Mouse (Mus musculus): ENCODE measurements around the gene Pkp4.

The Pkp4 gene

DNA sequence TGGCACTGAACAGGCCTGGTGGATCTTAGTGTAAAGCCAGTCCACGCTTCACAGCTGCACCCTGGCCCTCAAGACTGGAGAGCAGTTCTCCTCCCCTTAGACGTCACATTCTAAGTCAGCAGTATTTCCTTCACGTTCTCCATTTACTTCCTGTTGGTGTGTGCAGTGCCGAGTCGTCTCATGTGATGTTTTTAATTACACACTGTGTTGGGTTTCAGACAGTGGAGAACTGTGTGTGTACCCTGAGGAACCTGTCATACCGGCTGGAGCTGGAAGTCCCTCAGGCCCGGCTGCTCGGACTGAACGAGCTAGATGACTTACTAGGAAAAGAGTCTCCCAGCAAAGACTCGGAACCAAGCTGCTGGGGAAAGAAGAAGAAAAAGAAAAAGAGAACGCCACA is 177.9 kb downstream of the Pkp4 start:
- in situ Hi-C loops (cut with MboI, MseI) = no loop called here

- in situ Hi-C loops (cut with MboI, MseI) = no loop called here
Observed at GRCm38 (mm10) chr2:59338926-59339325, 178.3 kb downstream of the Pkp4 start.

- in situ Hi-C loops (cut with MboI, MseI) = no loop called here
Observed at GRCm38 (mm10) chr2:59339776-59340539, 179.3 kb downstream of the Pkp4 start.

DNA sequence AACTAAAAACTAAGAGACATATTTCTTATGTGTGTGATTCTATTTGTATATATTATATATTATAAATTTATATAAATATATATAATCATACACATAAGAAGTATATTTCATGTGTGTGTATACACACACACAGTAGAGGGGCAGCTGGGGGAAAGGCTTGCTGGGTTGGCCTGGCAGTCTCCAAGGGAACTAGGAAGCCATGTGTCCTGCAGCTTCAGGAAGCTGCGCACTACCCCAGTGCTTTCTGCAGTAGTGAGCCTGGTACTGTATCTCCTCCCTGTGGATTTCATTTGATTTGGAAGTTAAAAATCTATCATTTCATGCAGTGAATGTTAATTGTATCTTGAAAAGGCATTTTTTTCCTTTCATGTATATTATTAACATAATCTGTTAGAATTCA is 180.2 kb downstream of the Pkp4 start:
- in situ Hi-C loops (cut with MboI, MseI) = no loop called here

DNA sequence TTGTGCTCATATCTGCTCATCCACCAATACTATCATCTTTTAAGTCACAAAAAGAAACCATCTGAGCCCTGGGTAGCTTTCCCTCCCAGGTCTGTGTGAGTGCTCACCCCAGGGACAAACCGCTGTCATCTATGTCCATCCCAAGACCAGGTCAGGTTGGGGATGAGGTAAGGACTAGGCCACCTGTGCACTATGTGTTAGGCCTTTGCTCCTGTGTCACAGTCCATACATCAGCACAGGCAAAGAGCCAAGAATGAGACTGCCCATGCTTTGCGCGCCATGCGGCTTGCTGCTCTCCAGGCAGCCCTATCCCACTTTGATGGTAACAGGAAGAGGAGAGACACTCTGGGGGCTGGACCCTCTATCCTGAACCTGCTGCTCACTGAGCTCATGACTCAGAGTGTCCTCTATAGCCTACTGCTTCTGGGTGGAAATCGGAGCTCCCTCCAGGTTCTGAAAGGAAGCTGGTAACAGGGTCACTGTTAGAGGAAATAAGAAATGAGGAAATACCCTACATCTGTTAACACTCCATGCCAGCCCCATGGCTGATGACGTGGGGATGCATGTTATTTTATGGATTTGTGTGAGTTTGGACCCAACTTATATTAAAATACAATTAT is 182.1 kb downstream of the Pkp4 start:
- in situ Hi-C loops (cut with MboI, MseI) = no loop called here

DNA sequence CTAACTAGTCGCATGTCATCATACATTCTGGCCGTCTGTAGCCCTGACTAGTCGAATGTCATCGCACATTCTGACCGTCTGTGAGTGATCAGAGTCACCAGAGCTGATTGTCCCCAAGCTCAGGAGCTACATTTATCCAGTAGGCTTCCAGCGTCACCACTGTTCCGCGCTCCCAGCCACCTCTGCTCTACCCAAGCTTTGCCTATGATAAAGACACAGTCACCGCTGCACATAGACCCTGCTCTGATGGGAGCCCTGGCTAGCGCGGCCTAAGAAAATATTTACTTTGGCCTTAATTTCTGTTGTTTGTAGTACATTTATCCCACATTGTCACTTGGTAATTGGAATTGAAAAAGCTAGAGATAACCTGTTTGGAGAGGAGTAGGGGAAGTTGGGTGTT is 183.2 kb downstream of the Pkp4 start:
- in situ Hi-C loops (cut with MboI, MseI) = no loop called here

- in situ Hi-C loops (cut with MboI, MseI) = loop anchor here (5.0 kb wide), 1 partner anchor 63 kb away; no protein-coding TSS in a partner anchor
Observed at GRCm38 (mm10) chr2:59344699-59345098, 184.0 kb downstream of the Pkp4 start.

DNA sequence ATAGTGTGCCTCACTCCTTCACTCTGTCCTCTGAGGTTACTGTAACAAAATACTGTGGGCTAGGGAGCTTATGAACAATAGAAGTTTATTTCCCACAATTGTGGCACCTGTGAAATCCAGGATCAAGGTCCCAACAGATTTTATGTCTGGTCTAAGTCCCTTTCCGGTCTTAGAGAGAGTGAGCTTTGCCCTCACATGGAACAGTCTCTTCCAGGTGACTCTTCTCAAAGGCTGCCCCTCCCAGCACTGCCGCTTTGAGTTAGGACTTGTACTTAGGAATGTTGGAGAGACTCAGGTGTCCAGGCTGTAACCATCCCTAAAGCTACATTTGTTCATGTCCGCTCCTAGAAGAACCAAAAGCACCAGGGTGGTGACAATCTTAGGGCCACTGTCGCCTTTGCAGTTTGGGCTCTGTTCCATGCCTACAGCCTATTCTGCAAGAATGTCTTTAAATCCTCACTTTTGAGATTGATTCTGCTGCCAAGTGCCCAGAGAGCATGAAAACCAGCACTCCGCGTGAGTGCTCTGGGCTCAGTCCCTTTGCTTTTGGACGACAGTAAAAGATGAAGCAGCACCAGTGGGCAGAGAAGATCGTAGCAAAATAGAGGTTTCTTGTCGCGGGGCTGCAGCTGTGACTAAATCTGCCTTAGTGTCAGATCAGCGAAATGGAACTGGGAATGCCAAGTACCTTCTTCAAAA is 184.6 kb downstream of the Pkp4 start:
- in situ Hi-C loops (cut with MboI, MseI) = loop anchor here (5.0 kb wide), 1 partner anchor 62 kb away; no protein-coding TSS in a partner anchor

DNA sequence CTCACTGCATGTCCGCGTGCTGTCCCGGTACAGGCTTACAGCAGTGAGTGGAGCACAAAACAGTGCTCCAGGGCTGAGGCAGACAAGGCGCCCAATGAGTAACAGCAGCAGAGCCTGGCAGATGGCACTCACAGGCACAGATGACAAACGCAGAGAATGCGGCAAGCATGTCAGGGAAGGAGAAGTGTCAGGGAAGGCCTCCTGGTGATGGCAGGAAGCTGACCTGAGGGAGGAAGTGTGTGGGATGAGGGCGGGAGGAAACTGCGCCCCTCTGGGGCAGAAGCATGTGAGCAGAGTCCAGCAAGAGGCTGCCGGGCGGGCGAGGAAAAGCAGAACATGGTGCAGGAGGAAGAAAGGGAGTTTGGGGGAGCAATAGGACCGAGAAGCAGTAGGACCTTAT is 185.8 kb downstream of the Pkp4 start:
- in situ Hi-C loops (cut with MboI, MseI) = loop anchor here (5.0 kb wide), 1 partner anchor 61 kb away; no protein-coding TSS in a partner anchor

DNA sequence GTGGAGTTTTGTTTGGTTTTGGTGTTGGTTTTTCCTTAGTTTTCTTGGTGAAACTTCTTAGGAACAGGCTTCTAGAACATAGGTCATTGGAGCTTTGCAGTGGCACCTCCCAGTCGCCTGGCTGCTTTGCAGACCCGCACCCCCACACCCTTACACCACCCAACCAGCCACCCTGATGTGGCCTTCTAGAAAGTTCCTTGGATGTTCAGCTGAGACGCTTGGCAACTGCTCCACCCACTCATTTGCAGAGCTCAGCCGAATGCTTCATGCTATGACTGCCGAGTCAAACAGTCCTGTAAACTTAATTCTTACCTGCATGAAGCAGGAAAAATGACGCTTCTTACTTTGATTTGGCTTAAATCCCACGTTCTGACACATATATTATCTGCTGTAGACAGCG is 187.9 kb downstream of the Pkp4 start:
- in situ Hi-C loops (cut with MboI, MseI) = loop anchor here (5.0 kb wide), 1 partner anchor 59 kb away; no protein-coding TSS in a partner anchor

- in situ Hi-C loops (cut with MboI, MseI) = no loop called here
Observed at GRCm38 (mm10) chr2:59350094-59350493, 189.4 kb downstream of the Pkp4 start.

DNA sequence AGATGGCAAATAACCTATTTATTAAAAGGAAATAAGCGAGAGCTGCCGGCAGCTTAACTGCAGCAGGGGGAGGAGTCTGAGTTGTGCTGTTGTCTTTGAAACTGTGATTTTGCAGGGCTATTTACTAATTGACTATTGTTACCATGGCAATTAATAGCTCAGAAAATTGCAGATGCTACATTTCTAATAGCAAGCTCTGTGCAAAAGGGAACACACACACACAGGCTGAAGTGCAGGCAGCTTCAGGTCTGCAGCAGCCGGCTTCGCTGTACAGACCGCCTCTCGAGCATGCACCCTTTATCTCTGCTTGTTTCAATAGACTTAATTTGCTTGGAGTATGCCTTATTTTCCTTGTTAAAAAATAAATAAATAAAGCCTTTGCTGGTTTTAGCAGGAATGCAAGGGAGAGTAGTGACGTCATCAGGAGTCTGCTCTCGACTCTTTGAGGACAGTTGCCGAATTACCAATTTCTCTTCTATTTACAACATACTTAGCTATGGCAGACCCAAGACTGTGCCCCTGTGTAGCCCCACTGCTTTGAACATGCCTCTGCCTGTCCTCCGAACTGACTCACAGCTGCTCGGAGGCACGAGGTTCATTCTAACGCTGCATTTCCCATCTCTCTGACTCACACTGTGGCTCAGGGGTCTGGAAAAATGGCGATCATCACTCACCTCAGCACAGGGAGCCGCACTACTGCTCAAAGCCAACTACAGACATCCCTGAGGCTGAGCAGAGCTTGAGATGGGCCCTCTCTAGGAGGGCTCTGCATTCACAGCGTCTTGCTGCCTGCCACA is 190.9 kb downstream of the Pkp4 start:
- in situ Hi-C loops (cut with MboI, MseI) = no loop called here

GRCm38 (mm10) chr2:59353821-59354220 is 193.2 kb downstream of the Pkp4 start:
- in situ Hi-C loops (cut with MboI, MseI) = no loop called here

DNA sequence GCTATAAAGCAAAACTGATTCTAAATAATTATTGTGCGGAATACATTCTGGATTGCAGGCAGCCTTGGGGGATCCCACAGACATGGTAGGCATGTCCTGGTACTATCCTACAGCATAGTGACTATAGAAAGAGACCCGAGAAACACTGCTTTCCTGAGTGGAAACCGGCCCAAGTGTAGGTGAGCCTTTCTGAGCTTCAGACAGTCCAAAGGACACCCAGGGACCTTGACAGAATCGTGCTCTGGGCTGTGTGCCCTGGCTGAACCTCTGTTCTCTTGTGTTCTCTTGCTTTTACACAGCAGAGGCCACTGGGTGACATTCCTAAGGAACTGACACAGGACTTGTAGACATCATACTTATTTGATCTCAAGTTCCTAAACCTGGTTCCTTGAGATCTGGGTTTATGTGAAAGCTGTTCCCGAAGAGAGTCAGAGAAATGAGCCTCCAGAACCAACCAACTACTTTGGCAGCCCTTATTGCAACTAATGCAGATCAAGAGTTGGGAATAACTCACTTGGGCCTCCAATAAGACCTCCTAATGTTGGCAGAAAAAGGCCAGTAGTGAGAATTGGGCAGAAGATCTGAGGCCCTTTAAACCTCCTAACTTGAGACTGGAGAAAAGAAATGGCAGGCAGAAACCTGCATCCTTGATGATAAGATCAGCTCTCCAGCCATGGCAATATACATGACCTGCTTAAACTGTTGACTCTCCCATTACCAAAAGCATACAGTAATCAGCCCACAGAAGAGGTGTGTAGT is 195.1 kb downstream of the Pkp4 start:
- in situ Hi-C loops (cut with MboI, MseI) = no loop called here

DNA sequence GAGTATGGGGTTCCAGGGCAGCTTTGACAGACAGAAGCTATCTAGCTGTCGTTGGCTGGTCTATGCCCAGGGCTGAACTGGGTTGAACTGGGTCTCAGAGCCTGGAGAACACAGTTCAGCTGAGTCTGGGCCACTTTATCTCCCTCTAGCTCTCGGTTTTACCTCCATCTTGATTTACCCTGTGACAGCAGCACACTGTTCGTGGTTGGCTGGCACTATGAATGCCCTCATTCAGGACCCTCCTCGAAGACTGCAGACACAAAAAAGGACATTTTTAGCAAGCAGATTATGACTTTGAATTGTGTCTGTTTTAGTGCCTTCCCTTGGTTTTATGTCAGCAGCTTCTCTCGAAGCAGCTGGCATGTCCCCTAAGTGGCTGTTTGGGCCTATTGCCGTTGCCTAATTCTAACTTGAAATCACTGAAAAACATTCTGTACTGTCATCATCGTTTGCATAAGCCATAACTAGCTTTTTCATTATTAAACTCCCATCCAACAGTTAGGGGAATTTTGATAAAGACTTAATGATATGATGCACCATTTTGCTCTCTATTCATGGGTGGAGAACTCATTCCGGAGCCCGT is 199.2 kb downstream of the Pkp4 start:
- in situ Hi-C loops (cut with MboI, MseI) = no loop called here

DNA sequence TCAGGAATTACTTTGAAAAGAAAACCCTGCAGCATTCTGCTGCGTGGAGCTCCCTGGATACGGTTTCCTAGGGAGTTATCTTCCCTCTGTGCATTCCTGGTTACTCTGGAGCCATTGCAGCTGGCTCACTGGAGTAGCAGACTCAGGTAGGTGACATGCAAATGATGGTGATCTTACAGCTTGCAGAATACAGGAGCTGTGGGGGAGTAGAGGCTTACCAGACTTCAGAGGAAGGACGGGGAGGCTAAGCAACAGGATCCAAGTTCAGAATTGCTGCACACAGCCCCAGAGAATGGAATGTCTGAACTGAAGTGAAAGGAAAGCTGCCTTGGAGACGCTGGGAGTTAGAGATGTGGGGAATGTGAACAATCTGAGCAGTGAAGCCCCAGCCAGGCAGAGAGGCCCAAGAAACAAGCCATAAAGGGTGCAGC is 200.7 kb downstream of the Pkp4 start:
- in situ Hi-C loops (cut with MboI, MseI) = no loop called here

DNA sequence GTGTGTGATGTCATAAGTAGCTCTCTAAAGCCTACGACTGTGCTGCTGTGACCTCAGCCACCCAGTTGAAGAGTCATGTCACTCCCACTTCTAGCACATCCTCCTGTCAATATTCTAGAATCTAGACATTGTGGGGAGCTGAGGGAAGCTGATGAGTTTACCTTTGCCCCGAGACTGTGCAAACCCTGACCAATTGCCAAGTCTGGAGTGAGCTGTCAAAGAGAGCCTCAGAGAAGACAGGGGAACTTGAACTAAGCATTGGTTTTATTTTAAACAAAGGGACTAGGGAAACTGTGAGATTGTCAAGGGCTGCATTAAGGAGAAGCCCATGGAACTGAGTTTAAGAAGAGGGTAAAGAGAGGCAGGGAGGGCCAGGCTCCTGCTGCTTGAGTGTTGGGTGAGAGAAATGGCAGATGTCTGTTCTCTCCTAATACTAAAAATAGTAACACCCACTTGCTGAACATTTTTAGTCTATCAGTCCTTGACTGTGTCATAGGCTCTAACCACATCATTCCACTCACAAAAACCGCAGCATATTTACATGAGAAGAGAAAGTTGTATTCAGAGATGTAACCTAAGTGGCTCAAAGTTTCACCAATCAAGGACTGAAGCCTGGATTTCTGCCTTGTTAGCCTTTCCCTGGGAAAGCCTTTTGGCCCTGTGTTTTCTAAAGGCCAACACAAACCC is 203.6 kb downstream of the Pkp4 start:
- in situ Hi-C loops (cut with MboI, MseI) = no loop called here

GRCm38 (mm10) chr2:59367191-59367590 is 206.5 kb downstream of the Pkp4 start:
- in situ Hi-C loops (cut with MboI, MseI) = no loop called here

GRCm38 (mm10) chr2:59373113-59373512 is 212.5 kb downstream of the Pkp4 start:
- in situ Hi-C loops (cut with MboI, MseI) = no loop called here

GRCm38 (mm10) chr2:59378096-59378495 is 217.4 kb downstream of the Pkp4 start:
- in situ Hi-C loops (cut with MboI, MseI) = no loop called here

Data from regulatory T cell (primary cell).